Mouse (Mus musculus) embryonic facial prominence, embryonic 11.5 days (tissue): ENCODE measurements at regions not wholly inside any gene's neighbourhood (a gene's known extent, or its start where the extent isn't known, plus 50 kb on each side); places are given as distances from the start of the nearest gene placed in this dataset.

Experiments used
- ATAC-seq: fragments of 200-750 bp; cut with Nextera tagmentation; replicated peaks from 2 replicates; pipeline ENCODE4 v1.8.0; 2017; ENCODE audit warnings: low read depth; ENCODE audit not compliant: insufficient number of reproducible peaks, low FRiP score, low TSS enrichment
- DNase-seq: peaks from one replicate; pipeline ENCODE4 v3.0.0-alpha.2; 2015; ENCODE audit warnings: low spot score
- H3K27ac ChIP-seq: fragments of 300-500 bp; sonication (generic); replicated peaks from 2 replicates; pipeline ENCODE4 v1.5.1; 2014; ENCODE audit warnings: mild to moderate bottlenecking, low read depth, low read length, control low read depth
- H3K27me3 ChIP-seq: fragments of 300-500 bp; sonication (generic); 2 replicates; pipeline ENCODE4 v1.6.1; 2014; ENCODE audit warnings: mild to moderate bottlenecking, low read length, moderate library complexity, mixed read lengths; ENCODE audit not compliant: control insufficient read depth, insufficient read depth
- H3K36me3 ChIP-seq: fragments of 300-500 bp; sonication (generic); replicated peaks from 2 replicates; pipeline ENCODE4 v1.6.1; 2014; ENCODE audit warnings: low read depth, mild to moderate bottlenecking, low read length, moderate library complexity, mixed read lengths; ENCODE audit not compliant: control insufficient read depth, insufficient read depth
- H3K4me1 ChIP-seq: fragments of 300-500 bp; sonication (generic); 2 replicates; pipeline ENCODE4 v1.6.1; 2014; ENCODE audit warnings: low read length, mixed read lengths; ENCODE audit not compliant: control insufficient read depth, insufficient read depth
- H3K4me2 ChIP-seq: fragments of 300-500 bp; sonication (generic); 2 replicates; pipeline ENCODE4 v1.6.1; 2014; ENCODE audit warnings: low read depth, mild to moderate bottlenecking, control low read depth, low read length, moderate library complexity
- H3K4me3 ChIP-seq: fragments of 300-500 bp; sonication (generic); 2 replicates; pipeline ENCODE4 v1.5.1; 2014; ENCODE audit warnings: low read depth, low read length, control low read depth
- H3K9ac ChIP-seq: fragments of 300-500 bp; sonication (generic); replicated peaks from 2 replicates; pipeline ENCODE4 v1.6.1; 2014; ENCODE audit warnings: mild to moderate bottlenecking, control low read depth, low read length
- H3K9me3 ChIP-seq: fragments of 300-500 bp; sonication (generic); replicated peaks from 2 replicates; pipeline ENCODE4 v1.6.1; 2016; ENCODE audit warnings: mild to moderate bottlenecking, low read length, inconsistent platforms, mixed read lengths; ENCODE audit not compliant: control insufficient read depth
- WGBS: fragments of 180-500 bp; shearing (Covaris S2); extraction: QIAGEN DNeasy Blood & Tissue Kit; methylation state at CpG from one replicate; pipeline ENCODE4 v1.1.7; 2014; 5-methylcytosine and 5-hydroxymethylcytosine counted together

GRCm38 (mm10) chr14:37284391-37284790 is 149.3 kb upstream of the Ghitm start:
- no peaks in the 10 kb centered on the region for H3K36me3 ChIP-seq
- no peaks in the 10 kb centered on the region for H3K9me3 ChIP-seq
- H3K27me3 ChIP-seq = no peaks in the 10 kb centered on the region
- no peak overlapping the region for H3K4me3 ChIP-seq
- WGBS = 34% methylated on average over 5 of the region's 5 CpGs
- ATAC-seq = no peak
- H3K4me2 ChIP-seq = no peak overlapping the region
- H3K4me1 ChIP-seq = no peaks in the 10 kb centered on the region
- no peak overlapping the region for H3K27ac ChIP-seq
- DNase-seq = no peak
- H3K9ac ChIP-seq = no peak overlapping the region

GRCm38 (mm10) chr14:37279356-37279755 is 144.3 kb upstream of the Ghitm start:
- Histone ChIP-seq H3K27ac (no peak overlapping the region), H3K27me3 (no peaks in the 10 kb centered on the region), H3K4me3 (no peak overlapping the region), H3K4me1 (no peaks in the 10 kb centered on the region), H3K9me3 (no peaks in the 10 kb centered on the region), H3K9ac (no peak overlapping the region), H3K36me3 (no peaks in the 10 kb centered on the region), H3K4me2 (no peak overlapping the region)
- WGBS = 72% methylated on average over 2 of the region's 2 CpGs
- DNase-seq (no peak), ATAC-seq (no peak)

GRCm38 (mm10) chr14:37276728-37277695 is 141.9 kb upstream of the Ghitm start:
- WGBS = 66% methylated on average over 7 of the region's 7 CpGs
- Histone ChIP-seq H3K9me3 (no peaks in the 10 kb centered on the region), H3K4me2 (no peak overlapping the region), H3K36me3 (no peaks in the 10 kb centered on the region), H3K4me1 (no peaks in the 10 kb centered on the region), H3K4me3 (no peak overlapping the region), H3K9ac (no peak overlapping the region), H3K27ac (no peak overlapping the region), H3K27me3 (no peaks in the 10 kb centered on the region)
- ATAC-seq (no peak), DNase-seq (peak; percentile 68)

GRCm38 (mm10) chr14:37272063-37272462 is 137.0 kb upstream of the Ghitm start:
- DNase-seq (no peak), ATAC-seq (no peak)
- Histone ChIP-seq H3K4me3 (no peak overlapping the region), H3K4me1 (no peaks in the 10 kb centered on the region), H3K9me3 (no peaks in the 10 kb centered on the region), H3K9ac (no peak overlapping the region), H3K27me3 (no peaks in the 10 kb centered on the region), H3K36me3 (no peaks in the 10 kb centered on the region), H3K4me2 (no peak overlapping the region), H3K27ac (no peak overlapping the region)
- WGBS = 79% methylated on average over 2 of the region's 2 CpGs

GRCm38 (mm10) chr14:37271015-37271933 is 136.2 kb upstream of the Ghitm start:
- WGBS = 26% methylated on average over 6 of the region's 6 CpGs
- Histone ChIP-seq H3K27me3 (no peaks in the 10 kb centered on the region), H3K9me3 (no peaks in the 10 kb centered on the region), H3K4me3 (no peak overlapping the region), H3K4me1 (no peaks in the 10 kb centered on the region), H3K27ac (no peak overlapping the region; the same call in 1 of the 2 replicates), H3K4me2 (no peak overlapping the region), H3K9ac (0 out of 2 replicates have a peak overlapping the region, but pooled peaks have one; percentile 9), H3K36me3 (no peaks in the 10 kb centered on the region)
- DNase-seq (peak; percentile 27), ATAC-seq (0 out of 2 replicates have a peak, but pooled peaks have one; percentile 56)

GRCm38 (mm10) chr14:37269920-37270319 is 134.8 kb upstream of the Ghitm start:
- Histone ChIP-seq H3K4me3 (no peak overlapping the region), H3K4me1 (no peaks in the 10 kb centered on the region), H3K27me3 (no peaks in the 10 kb centered on the region), H3K27ac (no peak overlapping the region), H3K4me2 (no peak overlapping the region), H3K9ac (no peak overlapping the region), H3K9me3 (no peaks in the 10 kb centered on the region), H3K36me3 (no peaks in the 10 kb centered on the region)
- WGBS = 58% methylated on average over 2 of the region's 2 CpGs
- no peak for ATAC-seq
- no peak for DNase-seq

GRCm38 (mm10) chr14:37238632-37239032 is 103.6 kb upstream of the Ghitm start:
- no peaks in the 10 kb centered on the region for H3K9me3 ChIP-seq
- peak; percentile 76 for ATAC-seq
- H3K36me3 ChIP-seq = no peaks in the 10 kb centered on the region
- H3K4me1 ChIP-seq = no peaks in the 10 kb centered on the region
- no peak overlapping the region for H3K4me3 ChIP-seq
- no peak overlapping the region for H3K9ac ChIP-seq
- H3K27me3 ChIP-seq = no peaks in the 10 kb centered on the region
- WGBS = 35% methylated on average over 4 of the region's 4 CpGs
- peak; percentile 85 for DNase-seq
- no peak overlapping the region for H3K4me2 ChIP-seq
- no peak overlapping the region for H3K27ac ChIP-seq
